Mouse (Mus musculus) left cerebral cortex, postnatal 4 days (tissue): ENCODE measurements around the gene Gbp3. TPM values are rescaled to one million over a fixed set of nuclear protein-coding genes. Genes with fewer than 3 reads are reported as not detected.
A peak's percentile ranks its signal among the peaks of the same experiment; 100 is the strongest.
"Not testable (repeated sequence)": the region's sequence is repeated elsewhere in the genome, so short reads cannot be mapped to it uniquely, and the experiment has no call there.

Experiments
- DNase-seq: peaks from one replicate; pipeline ENCODE4 v3.0.0-alpha.2; 2022
- intact Hi-C: fragments of 180-260 bp; cut with DNase I; formaldehyde crosslinking; loops from one replicate; pipeline ENCODE4 v1.15.1; 2025
- total RNA-seq, 2 experiments: library from RNA; stranded (reverse); gene quantifications; 2 replicates each; pipeline ENCODE4 v1.2.3; 2021

Gene Gbp3
- 1 to 10 TPM; 2.9 to 3.5 TPM for total RNA-seq

- DNase-seq = no peak
Measured at GRCm38 (mm10) chr3:142559632-142560228, at the start of gene Gbp3. Gene Gbp3 (plus strand): TSS chr3:142560026.

DNA sequence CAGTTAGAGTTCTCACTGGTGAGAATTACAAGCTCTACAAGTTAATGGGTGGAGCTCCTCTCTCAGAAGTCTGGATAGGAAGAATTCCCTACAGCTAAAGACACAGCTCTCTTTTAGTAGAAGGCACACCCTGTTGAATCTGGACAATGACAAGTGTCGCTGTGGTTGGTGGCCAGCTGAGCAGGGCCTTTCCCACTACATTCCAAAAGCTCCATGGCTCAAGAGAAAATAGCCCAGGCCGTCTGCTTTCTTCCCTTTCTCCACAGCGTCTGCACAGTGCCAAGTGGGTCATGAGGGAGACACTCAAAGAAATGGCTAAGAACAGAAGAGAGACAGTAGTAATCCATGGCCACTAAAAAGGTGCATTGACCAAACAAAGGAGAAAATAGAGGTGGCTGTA, 31.7 kb upstream of the Gbp3 start:
- intact Hi-C loops = no loop called here
- DNase-seq = no peak

More at GRCm38 (mm10) chr3:142559632-142560228, at the start of gene Gbp3:
- intact Hi-C loops = loop anchor here (5.0 kb wide), 1 partner anchor 67 kb away; the partner anchor contains the start of gene Gbp5

- DNase-seq = no peak
- intact Hi-C loops = no loop called here
Measured at GRCm38 (mm10) chr3:142529597-142529996, 30.2 kb upstream of the Gbp3 start.

DNA sequence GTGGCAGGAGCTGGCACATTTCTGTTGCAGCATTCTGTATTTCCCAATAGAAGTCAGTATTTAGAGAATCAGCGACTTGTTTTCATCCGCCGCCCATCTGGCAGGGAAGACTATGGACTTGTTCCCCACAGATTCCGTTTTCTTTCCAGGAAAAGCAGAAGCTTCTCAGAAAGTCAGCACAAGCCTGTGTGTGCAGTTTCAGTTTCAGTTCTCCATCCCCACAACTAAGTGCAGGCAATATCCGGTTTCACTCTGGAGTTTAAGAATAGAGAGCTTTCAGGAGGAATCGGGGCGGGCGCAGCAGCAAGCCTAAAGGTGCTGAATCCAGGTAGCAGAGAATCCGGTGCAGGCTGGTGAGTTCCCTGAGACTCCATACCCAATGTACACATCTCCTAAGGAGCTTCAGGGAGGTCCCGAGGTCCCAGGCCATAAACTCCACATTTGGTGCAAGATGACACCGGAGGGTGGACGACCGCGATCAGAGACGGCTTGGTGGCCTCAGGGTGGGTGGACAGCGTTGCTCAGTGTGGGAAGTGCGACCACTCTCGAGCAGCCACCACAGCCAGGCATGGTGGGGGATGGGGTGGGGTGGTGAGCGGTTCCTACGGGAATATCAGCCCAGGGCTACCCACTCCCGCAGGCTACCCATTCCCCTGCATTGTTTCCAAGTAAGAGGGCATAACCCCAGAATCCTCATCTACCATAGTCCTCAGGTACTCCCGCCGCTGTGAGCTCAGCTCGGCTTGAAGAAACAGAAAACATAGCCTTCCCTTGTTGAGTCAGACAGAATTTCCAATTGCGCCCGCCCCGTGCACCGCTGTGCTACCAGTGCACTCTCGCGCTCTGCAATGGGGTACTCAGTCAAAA, 29.5 kb upstream of the Gbp3 start, which contains the start of gene Gbp7:
Gbp7 (plus strand) TSS at position 256 of the 867 bp plus-strand sequence.
- peak; percentile 27 for DNase-seq
- intact Hi-C loops = no loop called here

- intact Hi-C loops = no loop called here
- no peak for DNase-seq
Measured at GRCm38 (mm10) chr3:142531595-142531994, 28.2 kb upstream of the Gbp3 start.

DNA sequence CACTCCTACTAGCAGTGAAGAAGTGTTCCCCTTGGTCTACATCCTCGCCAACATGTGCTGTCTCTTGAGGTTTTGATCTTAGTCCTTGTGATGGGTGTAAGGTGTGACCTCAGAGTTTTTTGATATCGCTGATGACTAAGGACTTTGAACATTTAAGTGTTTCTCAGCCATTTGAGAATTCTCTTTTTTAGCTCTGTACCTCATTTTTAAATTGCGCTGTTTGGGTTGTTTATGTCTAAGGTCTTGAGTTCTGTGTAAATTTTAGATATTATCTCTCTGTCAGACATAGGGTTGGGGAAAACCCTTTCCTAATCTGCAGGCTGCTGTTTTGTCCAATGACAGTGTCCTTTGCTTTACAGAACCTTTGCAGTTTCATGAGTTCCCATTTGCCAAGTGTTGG, 26.6 kb upstream of the Gbp3 start:
- intact Hi-C loops = no loop called here
- no peak for DNase-seq

- intact Hi-C loops = no loop called here
- no peak for DNase-seq
Measured at GRCm38 (mm10) chr3:142535667-142536066, 24.2 kb upstream of the Gbp3 start.

GRCm38 (mm10) chr3:142541391-142541790, 18.4 kb upstream of the Gbp3 start:
- DNase-seq = no peak
- intact Hi-C loops = no loop called here

DNA sequence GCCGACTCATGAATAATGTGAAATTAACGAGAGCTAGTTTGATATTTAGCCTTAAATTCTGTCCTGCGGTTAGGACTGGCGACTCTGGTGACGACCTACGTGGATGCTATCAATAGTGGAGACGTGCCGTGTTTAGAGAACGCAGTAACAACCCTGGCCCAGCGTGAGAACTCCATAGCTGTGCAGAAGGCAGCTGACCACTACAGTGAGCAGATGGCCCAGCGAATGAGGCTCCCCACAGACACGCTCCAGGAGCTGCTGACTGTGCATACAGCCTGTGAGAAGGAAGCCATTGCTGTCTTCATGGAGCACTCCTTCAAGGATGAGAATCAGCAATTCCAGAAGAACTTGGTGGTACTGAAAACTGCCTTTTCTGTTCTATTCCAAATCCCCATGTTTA, 17.1 kb upstream of the Gbp3 start:
- intact Hi-C loops = not testable (repeated sequence)

GRCm38 (mm10) chr3:142546690-142547089, 13.1 kb upstream of the Gbp3 start:
- intact Hi-C loops = no loop called here
- DNase-seq = peak; percentile 26

More for the DNA sequence above, 17.1 kb upstream of the Gbp3 start:
- DNase-seq = not testable (repeated sequence)

GRCm38 (mm10) chr3:142550052-142550676, 9.7 kb upstream of the Gbp3 start:
- DNase-seq = no peak
- intact Hi-C loops = no loop called here

- DNase-seq = no peak
- intact Hi-C loops = no loop called here
Measured at GRCm38 (mm10) chr3:142554601-142555000, 5.2 kb upstream of the Gbp3 start.

GRCm38 (mm10) chr3:142555623-142556022, 4.2 kb upstream of the Gbp3 start:
- intact Hi-C loops = no loop called here
- DNase-seq = peak; percentile 37

GRCm38 (mm10) chr3:142560296-142560948, 596 bp downstream of the Gbp3 start:
- intact Hi-C loops = loop anchor here (5.0 kb wide), 1 partner anchor 68 kb away; the partner anchor contains the start of gene Gbp5
- peak; percentile 93 for DNase-seq

GRCm38 (mm10) chr3:142561045-142561646, 1.3 kb downstream of the Gbp3 start:
- intact Hi-C loops = loop anchor here (5.0 kb wide), 1 partner anchor 69 kb away; the partner anchor contains the start of gene Gbp5
- no peak for DNase-seq

DNA sequence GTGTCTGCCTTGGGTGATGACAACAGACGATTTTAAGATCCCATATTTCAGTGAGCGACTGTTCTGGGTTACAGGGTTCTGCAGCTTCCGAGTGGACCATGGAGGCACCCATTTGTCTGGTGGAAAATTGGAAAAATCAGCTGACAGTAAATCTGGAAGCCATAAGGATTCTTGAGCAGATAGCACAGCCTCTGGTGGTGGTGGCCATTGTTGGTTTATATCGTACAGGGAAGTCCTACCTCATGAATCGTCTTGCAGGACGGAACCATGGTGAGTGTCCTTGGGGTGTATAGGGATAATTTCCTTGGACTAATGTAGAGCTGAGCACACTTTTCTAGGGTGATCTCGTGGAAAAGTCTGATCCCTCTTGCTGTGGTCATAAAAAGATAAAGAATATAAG, 1.8 kb downstream of the Gbp3 start:
- DNase-seq = no peak
- intact Hi-C loops = loop anchor here (5.0 kb wide), 1 partner anchor 69 kb away; the partner anchor contains the start of gene Gbp5

GRCm38 (mm10) chr3:142567490-142567889, 7.7 kb downstream of the Gbp3 start:
- DNase-seq, intact Hi-C loops: not testable (repeated sequence)

GRCm38 (mm10) chr3:142570738-142571137, 10.9 kb downstream of the Gbp3 start:
- intact Hi-C loops = no loop called here
- DNase-seq = no peak

DNA sequence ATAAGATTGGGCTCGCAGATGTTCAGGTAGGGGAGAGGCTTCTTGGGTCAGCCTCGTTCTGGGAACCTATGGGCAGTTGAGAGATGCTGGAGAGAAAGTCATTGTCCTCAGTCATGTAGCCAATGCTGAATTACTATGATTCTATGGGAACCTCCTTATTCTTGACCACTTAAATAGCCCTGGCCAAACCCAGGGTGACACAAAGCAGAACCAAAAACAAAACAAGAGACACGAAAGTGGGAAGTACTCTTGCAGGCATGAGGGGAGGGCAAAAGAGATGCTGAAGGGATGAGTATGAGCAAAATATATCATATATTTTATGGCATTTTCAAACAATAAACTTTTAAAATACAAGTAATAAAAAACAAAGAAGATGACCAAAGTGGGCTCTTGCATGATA, 17.3 kb downstream of the Gbp3 start:
- intact Hi-C loops = no loop called here
- no peak for DNase-seq

DNA sequence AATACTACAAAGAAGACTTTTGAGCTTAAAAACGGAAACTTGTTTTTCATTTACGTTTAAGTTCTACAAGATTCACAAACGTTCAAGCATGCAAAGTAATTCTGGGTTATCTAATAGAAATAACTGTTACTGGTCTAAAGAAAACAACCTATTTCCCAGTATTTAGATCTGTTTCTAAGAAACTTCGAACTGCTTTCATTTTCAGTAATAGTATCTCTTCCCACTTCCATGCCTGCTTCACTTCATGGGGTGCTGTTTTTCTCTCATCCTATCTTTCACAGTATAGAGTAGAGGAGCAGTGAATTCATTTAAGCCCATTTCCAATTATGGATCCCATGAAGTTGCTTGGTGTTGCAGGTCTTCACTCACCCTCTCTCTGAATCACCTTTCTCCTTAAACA, 18.5 kb downstream of the Gbp3 start:
- no peak for DNase-seq
- intact Hi-C loops = no loop called here
